Mouse (Mus musculus) MEL (cell line): ENCODE data around the gene Adprhl1. TPM values are rescaled to one million over a fixed set of nuclear protein-coding genes. Genes with fewer than 3 reads are reported as not detected.

ENCODE experiments used
- DNase-seq: peaks from one replicate; pipeline ENCODE4 v3.0.0; 2011; ENCODE audit warnings: low read depth, low spot score
- H3K27ac ChIP-seq: 2 replicates; pipeline ENCODE4 v1.5.1; 2012; ENCODE audit warnings: low read depth, mild to moderate bottlenecking, control low read depth, low read length, moderate library complexity; ENCODE audit not compliant: control insufficient read depth
- H3K27me3 ChIP-seq, 2 experiments: fragments of 150-350 bp in 1 of 2; sonication (generic) in 1 of 2; 2 replicates each; pipeline ENCODE4 v1.6.1; 2012; ENCODE audit warnings: low read length in 2 of 2, mild to moderate bottlenecking in 2 of 2, improper control_type of control experiment in 1 of 2, moderate library complexity in 1 of 2; ENCODE audit not compliant: insufficient read depth in 2 of 2, control insufficient read depth in 1 of 2
- H3K36me3 ChIP-seq, 2 experiments: 2 replicates each; pipeline ENCODE4 v1.6.1; 2012 to 2014; ENCODE audit warnings: low read length in 2 of 2, improper control_type of control experiment in 1 of 2, inconsistent platforms in 1 of 2, mild to moderate bottlenecking in 1 of 2; ENCODE audit not compliant: insufficient read depth in 2 of 2, control insufficient read depth in 1 of 2
- H3K4me1 ChIP-seq, 2 experiments: fragments of 150-350 bp in 1 of 2; sonication (generic) in 1 of 2; 2 replicates each; pipeline ENCODE4 v1.6.1; 2012; ENCODE audit warnings: low read length in 2 of 2, improper control_type of control experiment in 1 of 2, mild to moderate bottlenecking in 1 of 2; ENCODE audit not compliant: insufficient read depth in 2 of 2, control insufficient read depth in 1 of 2
- H3K4me3 ChIP-seq, 2 experiments: fragments of 150-350 bp in 1 of 2; sonication (generic) in 1 of 2; 2 replicates each; pipeline ENCODE4 v1.5.1; 2012; ENCODE audit warnings: low read depth in 2 of 2, low read length in 2 of 2, mild to moderate bottlenecking in 2 of 2, moderate library complexity in 2 of 2, control low read depth in 1 of 2, improper control_type of control experiment in 1 of 2; ENCODE audit not compliant: control insufficient read depth in 1 of 2, insufficient read depth in 1 of 2
- H3K79me2 ChIP-seq: 2 replicates; pipeline ENCODE4 v1.6.1; 2012; ENCODE audit warnings: mild to moderate bottlenecking, low read length, moderate library complexity; ENCODE audit not compliant: control insufficient read depth, poor library complexity, insufficient read depth
- H3K9ac ChIP-seq: 2 replicates; pipeline ENCODE4 v1.6.1; 2012; ENCODE audit warnings: low read depth, mild to moderate bottlenecking, control low read depth, low read length, moderate library complexity; ENCODE audit not compliant: control insufficient read depth, poor library complexity, severe bottlenecking
- H3K9me3 ChIP-seq: fragments of 150-350 bp; sonication (generic); replicated peaks from 2 replicates; pipeline ENCODE4 v1.6.1; 2012; ENCODE audit warnings: mild to moderate bottlenecking, low read length, improper control_type of control experiment, moderate library complexity; ENCODE audit not compliant: insufficient read depth
- BHLHE40 ChIP-seq: IDR thresholded peaks from 2 replicates; pipeline ENCODE4 v1.6.1; 2012; ENCODE audit warnings: low read depth, mild to moderate bottlenecking, inconsistent platforms, low read length, improper control_type of control experiment, borderline replicate concordance
- CHD1 ChIP-seq: IDR thresholded peaks from 2 replicates; pipeline ENCODE4 v1.6.1; 2012; ENCODE audit warnings: low read depth, mild to moderate bottlenecking, inconsistent platforms, low read length, improper control_type of control experiment
- CHD2 ChIP-seq: IDR thresholded peaks from 2 replicates; pipeline ENCODE4 v1.6.1; 2011; ENCODE audit warnings: low read length, improper control_type of control experiment
- CTCF ChIP-seq, 3 experiments: IDR thresholded peaks in 2 of 3; conservative IDR thresholded peaks in 1 of 3; 2 replicates each; pipeline ENCODE4 v1.5.1; 2011 to 2012; ENCODE audit warnings: low read length in 3 of 3, low read depth in 2 of 3, mild to moderate bottlenecking in 2 of 3, improper control_type of control experiment in 1 of 3, inconsistent platforms in 1 of 3, mixed read lengths in 1 of 3, moderate library complexity in 1 of 3; ENCODE audit not compliant: control insufficient read depth in 1 of 3, insufficient read depth in 1 of 3, poor library complexity in 1 of 3, severe bottlenecking in 1 of 3
- ELF1 ChIP-seq: IDR thresholded peaks from 2 replicates; pipeline ENCODE4 v1.6.1; 2014; ENCODE audit warnings: low read depth, mild to moderate bottlenecking, inconsistent platforms, low read length, improper control_type of control experiment, moderate library complexity
- ETS1 ChIP-seq: IDR thresholded peaks from 2 replicates; pipeline ENCODE4 v1.6.1; 2012; ENCODE audit warnings: low read depth, mild to moderate bottlenecking, inconsistent platforms, low read length, improper control_type of control experiment, moderate library complexity
- GATA1 ChIP-seq: IDR thresholded peaks from 2 replicates; pipeline ENCODE4 v1.6.1; 2011; ENCODE audit warnings: low read depth, low read length, improper control_type of control experiment
- HCFC1 ChIP-seq: IDR thresholded peaks from 2 replicates; pipeline ENCODE4 v1.6.1; 2012; ENCODE audit warnings: low read depth, mild to moderate bottlenecking, inconsistent platforms, low read length, improper control_type of control experiment, moderate library complexity
- JUND ChIP-seq: IDR thresholded peaks from 2 replicates; pipeline ENCODE4 v1.6.1; 2011; ENCODE audit warnings: low read depth, mild to moderate bottlenecking, improper control_type of control experiment, low read length
- MAFK ChIP-seq: IDR thresholded peaks from 2 replicates; pipeline ENCODE4 v1.6.1; 2011; ENCODE audit warnings: low read depth, mild to moderate bottlenecking, low read length, improper control_type of control experiment, borderline replicate concordance
- MAX ChIP-seq: IDR thresholded peaks from 2 replicates; pipeline ENCODE4 v1.6.1; 2011; ENCODE audit warnings: low read length, improper control_type of control experiment
- MXI1 ChIP-seq: IDR thresholded peaks from 2 replicates; pipeline ENCODE4 v1.6.1; 2011; ENCODE audit warnings: mild to moderate bottlenecking, low read depth, low read length, improper control_type of control experiment
- MYC ChIP-seq: IDR thresholded peaks from 2 replicates; pipeline ENCODE4 v1.6.1; 2011; ENCODE audit warnings: low read depth, mild to moderate bottlenecking, low read length, improper control_type of control experiment, moderate library complexity
- NELFE ChIP-seq: IDR thresholded peaks from 2 replicates; pipeline ENCODE4 v1.6.1; 2011; ENCODE audit warnings: low read depth, low read length, improper control_type of control experiment
- NRF1 ChIP-seq: IDR thresholded peaks from 2 replicates; pipeline ENCODE4 v1.6.1; 2014; ENCODE audit warnings: low read depth, mild to moderate bottlenecking, inconsistent platforms, low read length, improper control_type of control experiment, moderate library complexity; ENCODE audit not compliant: poor library complexity, insufficient read depth, severe bottlenecking
- POLR2AphosphoS5 ChIP-seq: IDR thresholded peaks from 2 replicates; pipeline ENCODE4 v1.6.1; 2012; ENCODE audit warnings: low read depth, borderline replicate concordance, mild to moderate bottlenecking, inconsistent platforms, low read length, moderate library complexity, mixed read lengths
- RAD21 ChIP-seq: IDR thresholded peaks from 2 replicates; pipeline ENCODE4 v1.6.1; 2011; ENCODE audit warnings: mild to moderate bottlenecking, low read depth, low read length, improper control_type of control experiment
- RCOR1 ChIP-seq: IDR thresholded peaks from 2 replicates; pipeline ENCODE4 v1.6.1; 2012; ENCODE audit warnings: low read depth, mild to moderate bottlenecking, inconsistent platforms, low read length, improper control_type of control experiment
- SIN3A ChIP-seq: IDR thresholded peaks from 2 replicates; pipeline ENCODE4 v1.6.1; 2012; ENCODE audit warnings: low read length, improper control_type of control experiment, inconsistent platforms
- SMC3 ChIP-seq: IDR thresholded peaks from 2 replicates; pipeline ENCODE4 v1.6.1; 2011; ENCODE audit warnings: low read depth, low read length, improper control_type of control experiment
- TAL1 ChIP-seq: IDR thresholded peaks from 2 replicates; pipeline ENCODE4 v1.6.1; 2012; ENCODE audit warnings: mild to moderate bottlenecking, inconsistent platforms, low read length, moderate library complexity, mixed read lengths
- TCF12 ChIP-seq: IDR thresholded peaks from 2 replicates; pipeline ENCODE4 v1.6.1; 2014; ENCODE audit warnings: low read depth, mild to moderate bottlenecking, inconsistent platforms, low read length, improper control_type of control experiment, moderate library complexity
- USF2 ChIP-seq, 2 experiments: IDR thresholded peaks; 2 replicates each; pipeline ENCODE4 v1.6.1; 2011 to 2012; ENCODE audit warnings: improper control_type of control experiment in 2 of 2, low read length in 2 of 2, borderline replicate concordance in 1 of 2, inconsistent platforms in 1 of 2, low read depth in 1 of 2, mild to moderate bottlenecking in 1 of 2; ENCODE audit not compliant: insufficient read depth in 1 of 2
- ZKSCAN1 ChIP-seq: IDR thresholded peaks from 2 replicates; pipeline ENCODE4 v1.6.1; 2012; ENCODE audit warnings: low read depth, mild to moderate bottlenecking, inconsistent platforms, low read length, improper control_type of control experiment, moderate library complexity
- polyA plus RNA-seq, 2 experiments: library from polyadenylated mRNA; stranded (reverse) in 1 of 2; unstranded in 1 of 2; fragments of >175 nt in 1 of 2; fragments of >200 nt in 1 of 2; gene quantifications; 2 replicates each; pipeline versions ENCODE4 v1.2.1 to v1.2.4; 2012; ENCODE audit warnings: low replicate concordance in 2 of 2, low read depth in 1 of 2; ENCODE audit not compliant: insufficient read length in 2 of 2, insufficient read depth in 1 of 2, missing spikeins in 1 of 2
- total RNA-seq: library from RNA; depleted of rRNA; stranded (reverse); fragments of 300-350 nt; gene quantifications from 2 replicates; pipeline ENCODE4 v1.2.3, GENCODE M21; 2012

The Adprhl1 gene
- total and polyA plus RNA-seq, 3 experiments = not detected

DNA sequence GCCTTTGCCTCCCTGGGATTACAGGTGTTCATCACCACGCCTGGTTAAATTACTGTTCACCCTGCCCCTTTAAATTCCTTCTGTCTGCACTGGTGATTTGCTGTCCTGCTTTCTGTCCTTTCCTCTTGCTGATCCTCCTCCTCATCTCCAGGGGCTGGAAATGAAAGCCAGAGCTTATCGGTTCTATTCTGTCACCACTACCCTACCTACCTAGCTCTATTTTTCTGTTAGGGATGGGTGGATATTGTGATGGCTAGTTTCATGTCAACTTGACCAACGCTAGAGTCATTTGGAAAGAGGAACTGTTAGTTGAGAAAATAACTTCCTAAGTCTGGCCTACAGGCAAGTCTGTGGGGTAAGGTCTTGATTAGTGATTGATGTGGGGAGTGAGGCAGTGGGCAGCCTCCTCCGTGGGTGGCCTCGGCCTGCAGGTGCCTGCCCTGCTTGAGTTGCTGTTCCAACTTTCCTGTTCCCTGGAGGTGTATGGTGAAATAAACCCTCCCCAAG lies 23.0 kb upstream of the Adprhl1 start:
- Histone ChIP-seq H3K79me2 (no peaks in the 10 kb centered on the region), H3K36me3 (no peaks in the 10 kb centered on the region), H3K27ac (no peak overlapping the region), H3K27me3 (no peaks in the 10 kb centered on the region), H3K9ac (no peak overlapping the region), H3K4me3 (no peak overlapping the region), H3K9me3 (no peaks in the 10 kb centered on the region), H3K4me1 (no peaks in the 10 kb centered on the region)
- TF ChIP-seq GATA1 (no peak), BHLHE40 (no peak), MAX (no peak), ELF1 (no peak), ZKSCAN1 (no peak), MYC (no peak), CHD2 (no peak), MAFK (no peak), NELFE (no peak), CHD1 (no peak), NRF1 (no peak), TAL1 (no peak)
- DNase-seq = no peak

DNA sequence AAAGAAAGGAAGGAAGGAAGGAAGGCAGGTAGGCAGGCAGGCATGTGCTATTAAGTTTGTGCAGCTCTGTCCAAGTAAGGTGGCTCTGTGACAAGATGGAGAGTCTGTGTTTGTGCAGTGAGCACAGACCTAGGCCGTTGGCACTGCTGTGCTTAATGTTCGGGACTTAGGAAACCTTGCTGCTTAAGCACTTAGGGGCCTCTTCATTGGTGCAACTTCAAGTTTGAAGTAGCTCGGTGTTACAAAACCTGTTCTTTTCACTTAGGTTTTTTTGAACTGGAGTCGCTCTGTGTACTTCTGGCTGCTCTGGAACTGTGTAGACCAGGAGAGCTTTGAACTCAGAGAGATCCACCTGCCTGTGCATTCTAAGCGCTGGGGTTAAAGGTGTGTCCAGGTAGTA lies 18.9 kb upstream of the Adprhl1 start:
- Histone ChIP-seq H3K9ac (no peak overlapping the region), H3K36me3 (peaks cover 0 to 2% of the 10 kb centered on the region in 2 experiments; a peak in 1 of 4 replicates), H3K4me3 (no peak overlapping the region), H3K27ac (no peak overlapping the region), H3K27me3 (no peaks in the 10 kb centered on the region), H3K79me2 (no peaks in the 10 kb centered on the region), H3K4me1 (no peaks in the 10 kb centered on the region), H3K9me3 (no peaks in the 10 kb centered on the region)
- TF ChIP-seq RAD21 (no peak), TCF12 (no peak), SIN3A (no peak), CTCF (IDR thresholded peaks at IDR 0.05 in 2 of 3, conservative IDR thresholded peaks at IDR 0.05 in 1 of 3; ENCODE audit: control insufficient read depth in 1 of 3, insufficient read depth in 1 of 3, low read depth in 2 of 3, low read length in 3 of 3, poor library complexity in 1 of 3, severe bottlenecking in 1 of 3) (no peak), USF2 (IDR thresholded peaks at IDR 0.05; ENCODE audit: borderline replicate concordance in 1 of 2, insufficient read depth in 1 of 2, low read depth in 1 of 2, low read length in 2 of 2) (no peak), MXI1 (no peak), JUND (no peak), BHLHE40 (no peak), POLR2AphosphoS5 (no peak), ETS1 (no peak), RCOR1 (no peak), SMC3 (no peak), HCFC1 (no peak)
- DNase-seq = no peak
